Mouse (Mus musculus): ENCODE results near the gene Gm17026.
"Not testable (repeated sequence)": the region's sequence is repeated elsewhere in the genome, so short reads cannot be mapped to it uniquely, and the experiment has no call there.

Gm17026 gene

GRCm38 (mm10) chr14:42259948-42260347 is at the start of gene Gm17026:
Gene Gm17026 (minus strand): TSS chr14:42260048.
- not testable (repeated sequence) for DNase-seq (ENCODE audit: low read depth, low spot score)

- DNase-seq (ENCODE audit: low read depth, low spot score) = not testable (repeated sequence)
Observed at GRCm38 (mm10) chr14:42297258-42297657, 37.4 kb upstream of the Gm17026 start, which contains the start of gene Gm9611. Gene Gm9611 (minus strand): TSS chr14:42297358.

- not testable (repeated sequence) for DNase-seq (ENCODE audit: low read depth, low spot score)
Observed at GRCm38 (mm10) chr14:42216766-42217537, 42.9 kb downstream of the Gm17026 start.

Measured in brain, adult 2 months (tissue).